Mouse (Mus musculus): ENCODE measurements around the gene Nr1i2.
"Not testable (repeated sequence)": the region's sequence is repeated elsewhere in the genome, so short reads cannot be mapped to it uniquely, and the experiment has no call there.

The Nr1i2 gene

GRCm38 (mm10) chr16:38294685-38295348 lies at the start of gene Nr1i2:
TSS of gene Nr1i2 (minus strand) at chr16:38294824.
- DNase-seq (ENCODE audit: low spot score in 2 of 2) = no peak

DNA sequence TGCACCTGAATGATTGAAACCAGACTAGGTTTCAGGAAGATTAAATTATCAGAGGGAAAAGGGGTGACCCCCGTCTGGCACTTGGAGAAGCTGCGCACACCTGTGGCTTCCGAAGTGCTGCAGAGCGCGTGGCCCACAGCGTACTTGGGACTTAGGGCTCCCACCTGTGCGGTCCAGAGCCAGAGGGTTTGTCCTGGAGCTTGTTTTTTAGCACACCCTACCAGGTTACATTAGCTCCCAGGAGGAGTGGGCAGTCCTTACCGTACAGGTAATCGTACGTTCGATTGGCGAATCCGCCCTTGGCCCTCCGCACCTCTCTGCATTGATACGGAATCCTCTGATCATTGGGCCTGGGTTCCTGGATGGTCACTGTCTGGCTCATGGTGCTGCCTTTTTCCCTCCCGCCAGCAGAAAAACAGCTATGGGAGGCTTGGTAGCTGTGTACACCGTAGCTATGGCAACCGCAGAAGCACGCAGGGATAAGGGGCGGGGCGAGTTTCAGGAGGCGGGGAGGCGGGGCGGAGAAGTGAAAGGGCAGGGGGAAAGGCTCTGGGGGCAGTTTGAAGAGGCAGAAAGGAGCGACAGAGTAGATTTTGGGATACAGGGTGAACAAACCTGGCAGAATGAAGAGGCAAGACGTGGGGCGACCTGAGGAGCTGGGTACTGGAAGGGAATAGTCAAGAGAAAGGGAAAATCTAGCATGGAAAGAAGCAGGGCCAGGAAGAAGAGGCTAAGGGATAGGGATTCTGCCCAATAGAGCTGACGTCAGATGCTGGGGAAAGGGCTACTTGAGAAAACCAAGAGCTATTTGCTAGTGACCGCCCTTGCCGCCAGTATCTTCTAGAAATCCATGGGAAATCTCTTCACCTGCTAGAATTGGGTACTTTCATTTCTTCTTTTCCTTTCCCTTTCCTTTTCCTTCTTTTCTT lies 47.0 kb upstream of the Nr1i2 start, which contains the start of gene Maats1:
Gene Maats1, minus strand, starts transcription at position 748 of the 929 bp plus-strand sequence.
- peak; percentile 35 to 59 for DNase-seq (ENCODE audit: low spot score in 2 of 2)

- not testable (repeated sequence) for DNase-seq (ENCODE audit: low spot score in 2 of 2)
These were observed 43.5 kb upstream of the Nr1i2 start for GRCm38 (mm10) chr16:38338077-38338476.

- no peak for DNase-seq (ENCODE audit: low spot score in 2 of 2)
These were observed 39.8 kb upstream of the Nr1i2 start for GRCm38 (mm10) chr16:38334431-38334830.

DNA sequence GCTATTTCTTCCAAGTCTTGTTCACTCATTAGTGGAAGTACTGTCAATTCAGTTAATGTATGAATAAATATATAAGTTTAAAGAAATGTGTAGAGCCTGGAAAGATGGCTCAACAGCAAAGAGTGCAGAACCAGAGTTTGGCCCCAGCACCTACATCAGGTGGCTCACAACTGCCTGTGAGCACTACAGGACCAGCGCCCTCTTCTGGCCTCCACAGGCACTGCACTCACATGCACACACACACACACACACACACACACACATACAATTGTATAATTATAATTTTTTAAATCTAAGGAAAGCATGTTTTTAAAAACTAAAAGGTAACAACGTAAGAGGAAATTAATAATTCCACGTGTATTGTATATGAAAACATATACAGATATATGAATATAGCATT lies 34.7 kb upstream of the Nr1i2 start:
- no peak for DNase-seq (ENCODE audit: low spot score in 2 of 2)

- DNase-seq (ENCODE audit: low spot score in 2 of 2) = no peak
These were observed 32.3 kb upstream of the Nr1i2 start for GRCm38 (mm10) chr16:38326778-38327397.

- DNase-seq (ENCODE audit: low spot score in 2 of 2) = no peak
These were observed 29.7 kb upstream of the Nr1i2 start for GRCm38 (mm10) chr16:38324311-38324710.

DNA sequence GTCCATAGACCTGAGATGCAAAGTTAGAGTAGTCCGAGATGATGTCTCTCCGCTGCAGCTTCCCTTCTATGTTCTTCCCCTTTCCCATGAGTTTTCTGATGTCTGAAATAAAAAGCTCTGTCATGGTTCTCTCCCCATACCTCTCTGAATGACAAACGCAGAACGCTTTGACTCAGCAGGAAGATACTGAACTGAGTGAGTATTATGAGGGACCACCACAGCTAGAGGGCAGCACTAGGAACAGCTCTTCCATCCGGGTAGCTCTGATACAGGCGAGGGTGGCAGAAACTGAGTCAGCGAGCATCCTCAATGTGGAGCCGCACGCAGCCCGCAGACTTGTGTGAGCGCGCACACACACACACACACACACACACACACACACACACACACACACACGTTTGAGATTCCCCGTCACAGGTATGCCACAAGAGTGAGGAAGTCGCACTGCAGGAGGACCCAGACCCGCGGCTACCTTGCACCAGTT lies 26.9 kb upstream of the Nr1i2 start:
- DNase-seq (ENCODE audit: low spot score in 2 of 2) = peak; percentile 13 to 50

DNA sequence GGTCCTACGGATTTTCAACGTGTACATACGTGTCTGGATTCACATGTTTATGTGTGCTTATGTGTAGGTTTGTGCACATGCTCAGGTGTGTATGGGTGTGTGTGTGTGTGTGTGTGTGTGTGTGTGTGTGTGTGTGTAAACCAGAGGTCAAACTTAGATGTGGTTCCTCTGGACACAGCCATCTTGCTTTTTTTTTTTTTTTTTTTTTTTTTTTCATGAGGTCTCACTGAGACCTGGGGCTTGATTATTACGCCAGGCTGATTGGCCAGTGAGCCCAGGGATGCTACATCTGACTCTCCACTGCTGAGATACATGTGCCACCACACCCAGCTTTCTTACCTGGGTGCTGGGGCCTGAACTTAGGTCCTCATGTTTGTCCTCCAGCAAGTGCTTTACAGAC lies 24.5 kb upstream of the Nr1i2 start:
- no peak for DNase-seq (ENCODE audit: low spot score in 2 of 2)

GRCm38 (mm10) chr16:38318492-38318891 lies 23.9 kb upstream of the Nr1i2 start:
- no peak for DNase-seq (ENCODE audit: low spot score in 2 of 2)

DNA sequence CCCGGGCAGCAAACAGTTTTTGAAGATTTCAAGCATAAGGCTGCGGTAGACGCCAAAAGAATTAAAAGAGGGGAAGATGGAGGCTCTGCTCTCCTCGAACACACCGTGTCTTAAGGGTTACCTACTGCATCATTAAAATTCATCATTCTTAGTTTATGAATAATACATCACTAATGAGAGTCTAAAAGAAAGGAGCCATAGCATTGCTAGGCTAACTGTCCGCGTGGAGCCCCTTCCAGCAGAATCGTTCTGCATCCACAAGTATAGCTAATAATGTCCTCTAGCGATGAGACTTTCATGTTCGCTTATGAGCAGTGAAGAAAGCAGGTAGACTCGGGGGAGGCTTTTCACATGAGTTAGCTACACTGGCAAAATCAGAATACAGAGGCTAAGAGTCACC lies 13.6 kb upstream of the Nr1i2 start:
- no peak for DNase-seq (ENCODE audit: low spot score in 2 of 2)

GRCm38 (mm10) chr16:38307651-38308050 lies 13.0 kb upstream of the Nr1i2 start:
- no peak for DNase-seq (ENCODE audit: low spot score in 2 of 2)

- DNase-seq (ENCODE audit: low spot score in 2 of 2) = no peak
These were observed 12.6 kb upstream of the Nr1i2 start for GRCm38 (mm10) chr16:38307221-38307605.

- DNase-seq (ENCODE audit: low spot score in 2 of 2) = no peak
These were observed 12.1 kb upstream of the Nr1i2 start for GRCm38 (mm10) chr16:38306571-38307220.

DNA sequence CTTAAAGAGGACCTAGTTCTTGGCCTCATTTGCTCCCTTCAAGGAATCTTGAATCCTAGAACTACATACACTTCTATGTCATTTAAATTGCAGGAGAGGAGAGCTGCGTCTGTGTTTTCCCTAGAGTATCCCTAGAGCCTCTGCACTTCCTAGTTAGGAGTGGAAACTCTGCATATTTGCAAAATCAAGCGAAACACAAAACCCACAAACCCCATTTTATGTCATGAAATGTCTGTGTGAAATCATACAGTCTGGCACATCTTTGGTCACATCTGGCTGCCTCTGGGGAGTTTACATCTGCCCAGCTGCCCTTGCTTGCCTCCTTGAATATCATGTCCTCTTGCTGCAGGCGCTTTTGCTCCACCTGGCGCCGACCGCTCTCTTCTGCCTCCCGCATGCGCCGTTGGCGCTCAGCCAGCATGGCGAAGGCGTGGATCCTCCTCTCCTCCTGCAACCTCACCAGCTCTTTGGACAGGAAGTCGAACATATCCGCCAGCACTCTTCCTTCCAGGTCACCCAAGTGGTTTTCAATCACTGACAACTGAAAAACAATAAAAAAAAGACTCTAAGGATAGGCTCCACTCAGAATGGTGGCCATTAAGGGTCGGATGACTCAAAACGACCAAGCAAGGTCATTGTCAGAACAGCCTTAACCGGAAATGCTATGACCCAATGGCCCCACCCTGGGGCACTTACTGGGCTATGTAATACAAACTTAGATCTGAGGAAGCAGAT lies 10.0 kb upstream of the Nr1i2 start:
- DNase-seq (ENCODE audit: low spot score in 2 of 2) = no peak

- no peak for DNase-seq (ENCODE audit: low spot score in 2 of 2)
These were observed 7.7 kb upstream of the Nr1i2 start for GRCm38 (mm10) chr16:38302367-38302766.

DNA sequence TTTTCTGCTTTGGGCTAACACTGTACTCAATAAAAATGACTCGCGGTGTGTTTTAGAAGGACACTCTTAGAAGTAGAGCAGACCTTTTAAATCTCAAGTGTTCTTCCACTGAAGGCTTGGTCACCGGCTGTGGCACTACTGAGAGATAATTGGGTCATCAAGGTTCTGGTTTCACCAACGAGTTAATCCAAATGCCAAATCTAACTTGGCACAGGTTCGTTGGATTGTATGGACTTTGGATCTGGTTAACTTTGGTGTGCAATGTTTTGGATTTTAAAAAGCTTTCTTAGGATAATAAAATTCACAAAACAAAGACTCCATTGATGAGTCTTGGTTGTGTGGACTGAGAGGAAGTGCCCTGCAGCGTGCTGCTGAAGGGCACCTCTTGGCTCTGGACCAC lies 3.8 kb upstream of the Nr1i2 start:
- no peak for DNase-seq (ENCODE audit: low spot score in 2 of 2)

DNA sequence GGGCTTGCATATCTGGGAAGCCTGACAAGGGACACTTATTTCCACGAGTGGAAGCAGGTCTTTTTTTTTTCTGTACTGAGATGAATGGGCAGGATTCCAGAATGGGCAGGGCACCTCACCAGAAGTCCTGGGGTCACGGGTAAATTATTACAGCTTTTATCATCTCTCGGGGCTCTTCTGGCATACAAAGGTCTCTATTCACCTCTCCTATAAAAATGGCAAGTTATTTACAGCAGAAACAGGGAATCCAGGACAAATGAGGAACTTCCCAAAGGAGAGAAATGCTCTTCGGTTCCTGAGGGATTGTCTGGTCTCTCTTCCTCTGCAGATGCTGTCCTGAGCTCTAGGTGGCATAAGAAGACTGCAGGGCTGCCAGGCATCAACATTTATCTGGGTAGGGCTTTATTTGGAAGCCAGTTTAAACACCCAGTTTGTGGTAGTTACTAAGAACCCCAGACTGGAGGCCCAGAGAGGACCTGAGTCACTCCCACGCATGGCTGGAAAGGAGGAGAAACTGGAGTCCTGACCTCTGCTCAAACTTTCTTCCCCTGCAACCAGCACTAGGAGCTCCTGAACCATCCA lies 816 bp upstream of the Nr1i2 start:
- no peak for DNase-seq (ENCODE audit: low spot score in 2 of 2)

GRCm38 (mm10) chr16:38290151-38290550 lies 4.5 kb downstream of the Nr1i2 start:
- DNase-seq (ENCODE audit: low spot score in 2 of 2) = no peak

- no peak for DNase-seq (ENCODE audit: low spot score in 2 of 2)
These were observed 5.8 kb downstream of the Nr1i2 start for GRCm38 (mm10) chr16:38288851-38289250.

- no peak for DNase-seq (ENCODE audit: low spot score in 2 of 2)
These were observed 6.9 kb downstream of the Nr1i2 start for GRCm38 (mm10) chr16:38287762-38288161.
